Mouse (Mus musculus) testis, postnatal 14 days (tissue): Measurements from ENCODE around the gene Prdm8.

ENCODE experiments used
- DNase-seq: peaks from one replicate; pipeline ENCODE4 v3.0.0; 2021; ENCODE audit warnings: low spot score

The Prdm8 gene

GRCm38 (mm10) chr5:98184971-98185805 lies 18.2 kb downstream of the Prdm8 start:
- DNase-seq: peak; percentile 65

DNA sequence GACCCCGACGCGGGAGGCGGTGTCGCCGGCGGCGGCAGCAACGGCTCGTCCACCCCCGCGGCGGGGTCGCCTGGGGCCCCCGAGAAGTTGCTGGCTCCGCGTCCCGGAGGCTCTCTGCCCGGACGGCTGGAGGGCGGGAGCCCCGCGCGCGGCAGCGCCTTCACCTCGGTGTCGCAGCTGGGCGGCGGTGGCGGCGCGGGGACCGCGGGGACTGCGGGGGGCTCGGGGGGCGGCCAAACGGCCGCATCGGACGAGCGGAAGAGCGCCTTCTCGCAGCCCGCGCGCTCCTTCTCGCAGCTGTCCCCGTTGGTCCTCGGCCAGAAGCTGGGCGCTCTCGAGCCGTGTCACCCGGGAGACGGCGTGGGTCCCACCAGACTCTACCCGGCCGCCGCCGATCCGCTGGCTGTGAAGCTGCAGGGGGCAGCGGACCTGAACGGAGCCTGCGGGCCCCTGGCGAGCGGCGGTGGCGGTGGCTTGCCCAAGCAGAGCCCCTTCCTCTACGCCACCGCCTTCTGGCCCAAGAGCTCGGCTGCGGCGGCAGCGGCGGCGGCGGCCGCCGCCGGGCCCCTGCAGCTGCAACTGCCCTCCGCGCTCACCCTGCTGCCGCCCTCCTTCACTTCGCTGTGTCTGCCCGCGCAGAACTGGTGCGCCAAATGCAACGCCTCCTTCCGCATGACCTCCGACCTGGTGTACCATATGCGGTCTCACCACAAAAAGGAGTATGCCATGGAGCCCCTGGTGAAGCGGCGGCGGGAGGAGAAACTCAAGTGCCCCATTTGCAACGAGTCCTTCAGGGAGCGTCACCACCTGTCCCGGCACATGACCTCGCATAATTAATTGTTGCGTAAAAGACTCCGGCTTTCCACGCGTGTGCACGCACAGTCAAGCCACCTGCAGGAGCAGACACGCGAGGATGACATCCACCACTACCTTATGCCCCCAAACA lies 19.1 kb downstream of the Prdm8 start:
- DNase-seq: peak; percentile 10

DNA sequence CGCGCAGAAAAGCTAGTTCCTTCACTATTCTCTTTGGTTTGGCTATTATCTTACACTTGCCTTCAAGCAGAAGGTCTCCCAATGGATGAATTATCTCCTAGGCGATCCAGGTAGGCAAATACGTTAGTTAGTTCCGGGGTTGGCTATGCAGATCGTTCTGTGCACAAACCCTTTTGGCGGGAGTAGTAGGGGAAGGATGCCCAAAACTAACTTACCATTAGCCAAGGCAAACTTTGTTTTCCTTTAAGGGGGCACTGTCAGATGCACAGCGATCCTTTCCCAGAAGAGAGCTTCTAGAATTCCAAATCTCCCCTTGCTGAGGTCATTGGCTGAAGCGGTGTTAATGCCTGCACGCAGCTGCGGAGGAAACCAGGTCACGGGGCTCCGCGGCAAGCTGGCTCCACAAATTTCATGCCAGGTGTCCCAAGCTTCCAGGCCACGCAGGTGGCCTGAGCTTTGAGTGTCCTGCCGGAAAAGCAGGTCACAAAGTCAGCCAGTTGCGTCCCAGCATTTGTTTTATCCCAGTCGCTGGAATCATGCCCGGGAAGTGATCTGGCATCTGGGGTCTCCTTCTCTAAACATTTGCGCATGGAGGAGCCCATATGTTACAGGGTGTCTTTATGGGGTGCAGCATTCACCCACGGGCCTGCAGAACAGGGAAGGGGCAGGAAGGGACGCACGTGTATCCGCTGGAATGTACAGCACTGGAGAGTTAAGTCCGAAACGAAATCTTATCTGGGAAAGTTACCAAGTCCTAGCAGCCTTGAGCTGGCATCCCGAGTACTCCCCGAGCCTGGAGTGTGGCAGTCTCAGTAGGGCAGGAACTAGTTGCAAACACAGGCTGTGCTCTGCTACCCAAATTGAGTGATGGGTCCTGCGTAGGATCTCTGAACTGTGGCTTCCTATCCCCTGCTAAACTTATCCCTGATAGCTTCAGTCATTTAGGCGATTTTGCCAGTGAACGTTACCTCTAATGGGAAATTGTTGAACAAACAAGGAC lies 22.5 kb downstream of the Prdm8 start:
- DNase-seq: no peak

DNA sequence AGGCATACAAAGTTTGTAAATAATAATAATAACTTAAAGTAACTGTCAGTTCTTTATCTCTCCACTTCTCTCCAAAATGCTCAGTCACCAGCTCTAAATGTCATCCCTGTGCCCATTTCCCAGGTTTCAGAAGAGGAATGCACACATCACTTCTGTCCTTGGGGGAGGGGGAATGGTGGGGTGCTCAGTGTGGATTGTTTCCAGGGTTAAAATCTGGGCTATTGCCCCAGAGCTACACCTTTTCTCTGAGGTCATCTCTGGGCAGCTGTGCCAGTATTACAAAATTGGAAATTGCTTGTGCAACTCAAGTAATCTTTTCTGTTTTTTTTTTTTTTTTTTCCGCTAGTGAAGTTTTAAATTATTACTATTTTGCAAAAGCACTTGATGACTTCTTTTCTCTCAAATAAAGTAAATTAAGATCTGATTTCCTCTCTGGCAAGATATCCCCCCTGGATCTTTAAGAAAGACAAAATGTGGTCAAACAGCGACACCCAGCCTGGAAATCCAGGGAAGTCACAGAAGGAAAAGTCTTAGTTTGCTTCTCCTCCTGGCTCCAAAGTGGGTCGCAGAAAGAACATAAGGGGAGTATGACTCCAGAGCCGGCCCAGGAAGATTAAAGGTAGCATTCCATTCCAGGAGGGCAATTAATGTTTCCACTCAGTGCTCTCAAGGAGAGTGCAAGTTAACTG lies 25.4 kb downstream of the Prdm8 start:
- no peak for DNase-seq

DNA sequence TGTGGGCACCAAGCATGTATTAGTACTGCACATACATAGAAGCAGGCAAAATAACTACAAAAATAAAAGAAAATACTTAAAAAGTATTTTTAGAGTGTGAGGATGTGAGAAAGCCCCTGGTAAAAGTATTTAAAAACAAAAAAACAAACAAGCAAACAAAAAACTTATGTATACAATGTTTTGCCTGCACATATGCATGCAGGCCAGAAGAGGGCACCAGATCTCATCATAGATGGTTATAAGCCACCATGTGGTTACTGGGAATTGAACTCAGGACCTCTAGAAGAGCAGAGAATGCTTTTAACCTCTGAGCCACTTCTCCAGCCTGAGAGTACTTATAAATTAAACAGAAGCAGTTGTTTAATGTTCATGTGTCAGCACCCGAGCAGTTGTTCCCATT lies 28.0 kb downstream of the Prdm8 start:
- no peak for DNase-seq

DNA sequence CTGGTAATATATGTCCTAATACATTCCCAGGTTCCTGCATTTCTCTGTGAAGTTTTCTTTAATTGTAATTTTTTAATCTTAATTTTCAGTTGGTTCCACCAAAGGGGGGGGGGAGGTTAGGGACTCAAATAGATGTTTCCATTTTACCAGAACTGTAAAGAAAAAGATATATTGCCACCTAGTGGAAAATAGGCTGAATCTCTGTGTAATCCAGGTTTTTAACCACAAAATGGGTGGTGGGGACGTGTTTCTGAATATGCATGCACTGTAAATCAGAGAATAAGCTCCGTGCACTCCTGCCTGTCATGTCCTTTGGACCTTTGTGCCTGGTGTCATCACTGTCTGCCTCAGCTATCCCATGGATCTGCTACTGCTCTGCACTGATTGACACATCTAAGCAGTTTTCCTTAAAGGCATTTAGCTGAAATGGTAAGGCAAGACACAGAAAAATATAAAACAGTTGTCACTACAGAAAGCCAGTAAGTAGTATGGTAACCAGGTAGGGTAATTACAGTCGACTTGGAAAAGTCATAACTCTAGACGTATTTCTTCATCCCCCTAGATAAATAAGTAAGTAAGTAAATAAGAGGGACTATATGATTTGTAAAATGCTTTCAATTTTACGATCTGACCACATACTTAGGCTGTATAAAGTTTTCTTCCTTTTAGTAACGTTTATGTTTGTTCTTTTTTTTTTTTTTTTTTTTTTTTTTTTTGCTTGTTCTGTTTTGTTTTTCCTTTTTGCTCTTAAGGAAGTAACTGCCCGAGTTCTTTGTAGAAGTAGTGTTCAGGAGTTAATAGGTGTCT lies 31.6 kb downstream of the Prdm8 start:
- DNase-seq: no peak

GRCm38 (mm10) chr5:98199219-98199552 lies 32.2 kb downstream of the Prdm8 start:
- DNase-seq: no peak

GRCm38 (mm10) chr5:98201606-98202005 lies 34.6 kb downstream of the Prdm8 start:
- no peak for DNase-seq

DNA sequence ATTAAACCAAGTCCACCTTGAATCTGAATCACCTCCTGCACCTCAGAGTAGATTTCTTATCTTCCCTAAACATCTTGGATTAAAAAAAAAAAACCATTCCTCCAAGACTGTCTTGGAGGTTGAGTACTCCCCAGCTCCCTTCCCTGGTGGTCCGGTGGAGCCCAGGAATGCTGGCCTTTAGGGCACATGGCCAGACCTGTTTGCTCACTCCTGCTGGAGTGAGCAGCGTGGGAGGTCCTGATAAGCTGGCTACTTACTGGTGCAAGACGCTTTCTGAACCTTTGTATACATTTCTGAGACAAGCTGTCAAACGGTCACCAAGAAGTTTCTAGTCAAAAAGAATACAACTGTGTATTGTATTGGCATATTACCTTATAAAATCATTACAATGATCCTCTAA lies 36.0 kb downstream of the Prdm8 start:
- DNase-seq: no peak

GRCm38 (mm10) chr5:98212501-98212900 lies 45.5 kb downstream of the Prdm8 start:
- DNase-seq: no peak

DNA sequence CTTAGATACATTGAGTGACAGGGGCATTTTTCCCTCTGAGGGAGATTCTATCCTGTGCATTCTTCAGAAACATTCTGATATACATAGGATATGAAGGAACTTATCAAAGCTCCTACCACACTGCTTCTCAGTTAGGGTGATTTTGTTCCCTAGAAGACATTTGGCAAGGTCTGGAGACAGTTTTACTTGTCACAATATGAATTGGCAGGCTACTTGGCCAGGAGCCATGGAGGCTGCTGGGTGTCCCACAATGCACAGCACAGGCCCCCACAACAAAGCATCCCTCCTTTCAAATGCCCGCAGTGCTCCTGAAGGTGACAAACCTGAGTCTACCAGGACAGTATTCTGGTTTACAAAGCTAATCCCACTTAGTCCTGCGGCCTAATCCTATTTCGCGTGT lies 55.0 kb downstream of the Prdm8 start:
- DNase-seq: no peak

GRCm38 (mm10) chr5:98226710-98227109 lies 59.7 kb downstream of the Prdm8 start:
- no peak for DNase-seq

- no peak for DNase-seq
Measured at GRCm38 (mm10) chr5:98229456-98229855, 62.5 kb downstream of the Prdm8 start.

GRCm38 (mm10) chr5:98238466-98238865 lies 71.5 kb downstream of the Prdm8 start:
- DNase-seq: no peak
